ENCODE assay signal across 8 mouse cellular contexts in genomic region chr9:30315172-30315644, GRCm38 (mm10).
DNase-seq lines count a peak whose midpoint lies in the region; ATAC-seq and TF ChIP-seq lines count a peak whose summit lies in the region.

No protein-coding gene starts in this region.

- H3K27me3 ChIP-seq in lung, embryonic 14.5 days (ENCODE audit: insufficient read depth, low read length) = no peaks in the 10 kb centered on the region
- no peaks in the 10 kb centered on the region for H3K27me3 ChIP-seq in cerebellum, adult 2 months (ENCODE audit: control insufficient read depth, insufficient read depth, low read length)
- no peaks in the 10 kb centered on the region for H3K27me3 ChIP-seq in stomach, embryonic 14.5 days (ENCODE audit: control insufficient read depth, insufficient read depth, low read length)

- ATAC-seq in lung, embryonic 14.5 days (ENCODE audit: insufficient read depth) = peak; percentile 45; the same call in 1 of the 2 replicates
- ATAC-seq in stomach, embryonic 14.5 days (ENCODE audit: insufficient number of reproducible peaks, insufficient read depth, low FRiP score, low read depth) = no peak

- H3K36me3 ChIP-seq in lung, embryonic 14.5 days (ENCODE audit: insufficient read depth) = no peaks in the 10 kb centered on the region
- H3K36me3 ChIP-seq in stomach, embryonic 14.5 days (ENCODE audit: control insufficient read depth, insufficient read depth, low read length) = no peaks in the 10 kb centered on the region

- H3K4me1 ChIP-seq in lung, embryonic 14.5 days (ENCODE audit: insufficient read depth) = no peaks in the 10 kb centered on the region
- H3K4me1 ChIP-seq in cerebellum, adult 2 months (ENCODE audit: control insufficient read depth, insufficient read depth, low read length) = no peaks in the 10 kb centered on the region
- H3K4me1 ChIP-seq in stomach, embryonic 14.5 days (ENCODE audit: control insufficient read depth, insufficient read depth, low read length) = 0 out of 2 replicates have a peak, but pooled peaks cover 3% of the 10 kb centered on the region

- peak overlapping the region; percentile 43 for H3K4me2 ChIP-seq in lung, embryonic 14.5 days
- peak overlapping the region; percentile 2 for H3K4me2 ChIP-seq in stomach, embryonic 14.5 days (replicated peaks; ENCODE audit: low read depth, low read length)

- H3K9ac ChIP-seq in lung, embryonic 14.5 days = no peak overlapping the region; the same call in 1 of the 2 replicates
- H3K9ac ChIP-seq in stomach, embryonic 14.5 days (replicated peaks; ENCODE audit: low read depth, low read length) = no peak overlapping the region

- 0 out of 2 replicates have a peak overlapping the region, but pooled peaks have one; percentile 4 for H3K4me3 ChIP-seq in lung, embryonic 14.5 days (ENCODE audit: low read depth, low read length)
- H3K4me3 ChIP-seq in cerebellum, adult 2 months (replicated peaks; ENCODE audit: insufficient read depth, low read depth, low read length) = no peak overlapping the region
- no peak overlapping the region for H3K4me3 ChIP-seq in stomach, embryonic 14.5 days (ENCODE audit: low read depth, low read length)

- peak; percentile 84 for DNase-seq in lung, embryonic 14.5 days
- no peak for DNase-seq in lung, adult 18-20 months
- peak; percentile 35 to 56 for DNase-seq in cerebellum, adult 2 months
- peak; percentile 70 to 79 for DNase-seq in frontal cortex, postnatal 36 days (ENCODE audit: low spot score in 2 of 2)
- peak; percentile 75 for DNase-seq in kidney, postnatal 4 days
- DNase-seq in lung, postnatal 14 days = peak; percentile 39
- no peak for DNase-seq in urinary bladder, adult 2 months (ENCODE audit: low spot score)

- H3K27ac ChIP-seq in lung, embryonic 14.5 days (ENCODE audit: low read depth) = peak overlapping the region; percentile 63
- no peak overlapping the region for H3K27ac ChIP-seq in cerebellum, adult 2 months (ENCODE audit: insufficient read depth, low read length)
- H3K27ac ChIP-seq in stomach, embryonic 14.5 days (ENCODE audit: low read length) = no peak overlapping the region

- TF ChIP-seq CTCF in lung, embryonic 14.5 days (IDR thresholded peaks at IDR 0.05; ENCODE audit: low read depth) = peak; percentile 74
- TF ChIP-seq CTCF in cerebellum, adult 2 months (IDR thresholded peaks at IDR 0.05; ENCODE audit: borderline replicate concordance, insufficient read depth, low read depth, low read length) = peak; percentile 58; the same call in 1 of the 2 replicates

- no peaks in the 10 kb centered on the region for H3K9me3 ChIP-seq in lung, embryonic 14.5 days (ENCODE audit: low read depth, low read length)
- H3K9me3 ChIP-seq in stomach, embryonic 14.5 days (ENCODE audit: control insufficient read depth, low read depth, low read length) = no peaks in the 10 kb centered on the region

- TF ChIP-seq POLR2A in cerebellum, adult 2 months (IDR thresholded peaks at IDR 0.05; ENCODE audit: borderline replicate concordance, insufficient read depth, low read length) = no peak

- 28% methylated on average over 6 of the region's 6 CpGs for WGBS in lung, embryonic 14.5 days
- 24% methylated on average over 6 of the region's 6 CpGs for WGBS in cerebellum, adult 2 months
- WGBS in stomach, embryonic 14.5 days = 39% methylated on average over 6 of the region's 6 CpGs

Comparison
In these comparisons a context has a peak if more than half of its experiments do, and no peak if none do; other contexts are left out.
1. DNase-seq: peak in lung, embryonic 14.5 days (single experiment), cerebellum, adult 2 months (2 of 2), frontal cortex, postnatal 36 days (2 of 2), kidney, postnatal 4 days (2 of 2) and lung, postnatal 14 days (single experiment); none in lung, adult 18-20 months (0 of 2) and urinary bladder, adult 2 months (single experiment).